Mouse (Mus musculus): Measurements from ENCODE around the gene Gm48551.

Gm48551 gene

GRCm38 (mm10) chr10:81384605-81384982 lies 328 bp downstream of the Gm48551 start:
- DNase-seq (ENCODE audit: low spot score) = no peak

GRCm38 (mm10) chr10:81385603-81386306 lies 1.5 kb downstream of the Gm48551 start:
- no peak for DNase-seq (ENCODE audit: low spot score)

GRCm38 (mm10) chr10:81387716-81388115 lies 3.5 kb downstream of the Gm48551 start:
- DNase-seq (ENCODE audit: low spot score) = no peak

GRCm38 (mm10) chr10:81388505-81389055 lies 4.3 kb downstream of the Gm48551 start, which contains the start of gene Gm48552:
Gene Gm48552 (plus strand): TSS chr10:81389005.
- DNase-seq (ENCODE audit: low spot score) = no peak

- no peak for DNase-seq (ENCODE audit: low spot score)
These were observed 5.1 kb downstream of the Gm48551 start for GRCm38 (mm10) chr10:81389373-81389772.

GRCm38 (mm10) chr10:81389801-81390677 lies 5.8 kb downstream of the Gm48551 start:
- DNase-seq (ENCODE audit: low spot score) = peak; percentile 75

GRCm38 (mm10) chr10:81390678-81390965 lies 6.4 kb downstream of the Gm48551 start:
- DNase-seq (ENCODE audit: low spot score) = no peak

GRCm38 (mm10) chr10:81392270-81392669 lies 8.0 kb downstream of the Gm48551 start:
- no peak for DNase-seq (ENCODE audit: low spot score)

GRCm38 (mm10) chr10:81392781-81393185 lies 8.5 kb downstream of the Gm48551 start, which contains the start of gene Smim24:
Gene Smim24 (plus strand): TSS chr10:81393051.
- no peak for DNase-seq (ENCODE audit: low spot score)

- no peak for DNase-seq (ENCODE audit: low spot score)
These were observed 9.3 kb downstream of the Gm48551 start for GRCm38 (mm10) chr10:81393456-81394063.

GRCm38 (mm10) chr10:81395127-81395526 lies 10.9 kb downstream of the Gm48551 start:
- DNase-seq (ENCODE audit: low spot score) = no peak

GRCm38 (mm10) chr10:81395865-81396264 lies 11.6 kb downstream of the Gm48551 start:
- DNase-seq (ENCODE audit: low spot score) = no peak

GRCm38 (mm10) chr10:81396749-81397148 lies 12.5 kb downstream of the Gm48551 start:
- no peak for DNase-seq (ENCODE audit: low spot score)

- DNase-seq (ENCODE audit: low spot score) = no peak
These were observed 15.0 kb downstream of the Gm48551 start for GRCm38 (mm10) chr10:81399296-81399695.

- DNase-seq (ENCODE audit: low spot score) = no peak
These were observed 15.6 kb downstream of the Gm48551 start for GRCm38 (mm10) chr10:81399798-81400308.

GRCm38 (mm10) chr10:81400371-81401204 lies 16.3 kb downstream of the Gm48551 start:
- DNase-seq (ENCODE audit: low spot score) = no peak

- DNase-seq (ENCODE audit: low spot score) = no peak
These were observed 16.9 kb downstream of the Gm48551 start for GRCm38 (mm10) chr10:81401205-81401520.

GRCm38 (mm10) chr10:81401521-81402226 lies 17.4 kb downstream of the Gm48551 start:
- peak; percentile 69 for DNase-seq (ENCODE audit: low spot score)

- no peak for DNase-seq (ENCODE audit: low spot score)
These were observed 18.0 kb downstream of the Gm48551 start for GRCm38 (mm10) chr10:81402227-81402765.

GRCm38 (mm10) chr10:81403511-81403910 lies 19.2 kb downstream of the Gm48551 start:
- DNase-seq (ENCODE audit: low spot score) = no peak

- no peak for DNase-seq (ENCODE audit: low spot score)
These were observed 19.8 kb downstream of the Gm48551 start for GRCm38 (mm10) chr10:81404082-81404481.

All from layer of hippocampus, adult 11-12 months (tissue).